Mouse (Mus musculus) liver, adult 2 months (tissue): ENCODE data around the gene Aldh9a1. TPM values are rescaled to one million over a fixed set of nuclear protein-coding genes. Genes with fewer than 3 reads are reported as not detected.

Experiments used
- DNase-seq: peaks from one replicate; pipeline ENCODE4 v3.0.0-alpha.2; 2011; ENCODE audit warnings: low read depth, low spot score; ENCODE audit errors: extremely low read depth
- H3K27ac ChIP-seq: fragments of 200-500 bp; replicated peaks from 2 replicates; pipeline ENCODE4 v1.5.1; 2012; ENCODE audit warnings: low read depth, mild to moderate bottlenecking, control low read depth, inconsistent platforms, low read length; ENCODE audit not compliant: insufficient read depth
- H3K27me3 ChIP-seq: fragments of 200-500 bp; 2 replicates; pipeline ENCODE4 v1.6.1; 2012; ENCODE audit warnings: mild to moderate bottlenecking, moderate library complexity, low read length, inconsistent platforms; ENCODE audit not compliant: control insufficient read depth, insufficient read depth
- H3K36me3 ChIP-seq: fragments of 200-500 bp; 2 replicates; pipeline ENCODE4 v1.6.1; 2012; ENCODE audit warnings: low read length, inconsistent platforms; ENCODE audit not compliant: control insufficient read depth, insufficient read depth
- H3K4me1 ChIP-seq: fragments of 200-500 bp; 2 replicates; pipeline ENCODE4 v1.6.1; 2011; ENCODE audit warnings: low read length; ENCODE audit not compliant: control insufficient read depth, insufficient read depth
- H3K4me3 ChIP-seq: fragments of 200-500 bp; 2 replicates; pipeline ENCODE4 v1.5.1; 2011; ENCODE audit warnings: low read depth, mild to moderate bottlenecking, control low read depth, low read length, moderate library complexity; ENCODE audit not compliant: insufficient read depth
- H3K79me2 ChIP-seq: fragments of 200-500 bp; 2 replicates; pipeline ENCODE4 v1.6.1; 2012; ENCODE audit warnings: inconsistent platforms, mild to moderate bottlenecking, low read length, moderate library complexity; ENCODE audit not compliant: control insufficient read depth, insufficient read depth
- H3K9ac ChIP-seq: fragments of 200-500 bp; 2 replicates; pipeline ENCODE4 v1.6.1; 2012; ENCODE audit warnings: low read depth, mild to moderate bottlenecking, control low read depth, inconsistent platforms, low read length
- CTCF ChIP-seq: fragments of 200-500 bp; IDR thresholded peaks from 2 replicates; pipeline ENCODE4 v1.5.1; 2011; ENCODE audit warnings: low read depth, low read length, control low read depth
- POLR2A ChIP-seq: fragments of 200-500 bp; IDR thresholded peaks from 2 replicates; pipeline ENCODE4 v1.6.1; 2011; ENCODE audit warnings: low read length, control low read depth; ENCODE audit not compliant: insufficient read depth; ENCODE audit errors: extremely low read depth
- WGBS: fragments of 180-500 bp; shearing (Covaris S2); methylation state at CpG from one replicate; pipeline ENCODE4 v1.1.7; 2018; 5-methylcytosine and 5-hydroxymethylcytosine counted together
- polyA plus RNA-seq: library from polyadenylated mRNA; depleted of rRNA; stranded (reverse); fragments of >200 nt; gene quantifications from 2 replicates; pipeline ENCODE4 v1.2.3, GENCODE M21; 2012; rRNA removed
- total RNA-seq: library from RNA; depleted of rRNA; stranded (reverse); fragments of >200 nt; gene quantifications from 2 replicates; pipeline ENCODE4 v1.2.3, GENCODE M21; 2014; rRNA removed

The Aldh9a1 gene
- total and polyA plus RNA-seq, 2 experiments = 119 to 127 TPM

DNA sequence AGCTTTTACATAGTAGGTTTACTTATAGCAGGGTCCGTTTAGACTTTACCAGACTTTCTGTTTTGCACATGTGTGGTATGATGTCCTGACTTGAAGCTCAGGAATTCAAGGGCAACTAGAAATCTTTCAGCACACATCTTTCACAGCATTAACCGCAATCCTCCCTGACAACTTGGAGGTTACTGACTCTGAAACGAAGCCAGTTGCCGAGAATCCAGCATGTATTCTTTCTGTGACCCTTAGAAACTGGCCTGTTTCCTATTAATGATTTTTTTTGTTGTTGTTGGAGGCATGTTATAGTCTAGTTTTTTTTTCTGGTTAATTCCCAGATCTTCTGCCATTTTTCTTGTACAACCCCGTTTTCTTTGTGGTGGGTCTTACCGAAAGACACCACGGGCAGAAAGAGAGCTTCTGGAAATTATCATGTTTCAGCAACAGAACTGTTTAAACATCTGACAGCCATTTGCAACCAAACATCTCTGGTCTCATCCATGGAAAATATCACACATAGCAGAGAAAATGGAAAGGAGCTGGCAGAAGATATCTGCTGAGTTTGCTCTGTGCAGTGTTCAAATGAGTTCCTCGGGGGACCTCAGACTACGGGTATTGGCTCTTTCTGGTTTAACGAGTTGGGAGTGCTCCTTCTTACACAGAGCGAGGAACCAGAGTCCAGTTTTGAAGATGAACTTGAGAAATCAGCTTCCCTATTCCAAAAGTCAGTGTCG, 62.4 kb downstream of the Aldh9a1 start:
- Histone ChIP-seq H3K27me3 (no peaks in the 10 kb centered on the region), H3K36me3 (no peaks in the 10 kb centered on the region), H3K4me1 (no peaks in the 10 kb centered on the region), H3K9ac (no peak overlapping the region), H3K27ac (no peak overlapping the region), H3K4me3 (no peak overlapping the region), H3K79me2 (no peaks in the 10 kb centered on the region)
- no peak for TF ChIP-seq CTCF
- TF ChIP-seq POLR2A = no peak
- WGBS = 57% methylated on average over 12 of the region's 12 CpGs
- no peak for DNase-seq

DNA sequence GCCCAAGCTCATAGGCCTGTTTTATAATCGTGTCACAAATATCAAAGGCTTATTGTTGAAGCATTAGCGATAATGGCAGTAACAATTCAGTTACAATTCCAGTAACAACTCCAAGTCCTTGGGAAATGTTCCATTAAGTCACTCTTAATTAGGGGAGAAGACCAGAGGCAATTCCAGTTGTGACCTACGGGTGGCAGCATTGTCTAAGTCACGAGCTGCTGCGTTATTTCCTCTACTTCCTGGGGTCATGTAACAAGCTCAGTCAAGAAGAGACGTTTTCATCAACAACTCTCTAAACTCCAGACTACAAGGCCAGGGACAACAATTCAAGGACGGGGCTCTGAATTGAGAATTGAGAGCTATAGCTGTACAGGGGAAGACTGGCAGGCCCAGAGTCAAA, 65.1 kb downstream of the Aldh9a1 start:
- no peak overlapping the region for H3K9ac ChIP-seq
- peak; percentile 59 for DNase-seq
- H3K4me3 ChIP-seq = no peak overlapping the region
- H3K4me1 ChIP-seq = no peaks in the 10 kb centered on the region
- 2% methylated on average over 7 of the region's 7 CpGs for WGBS
- H3K79me2 ChIP-seq = no peaks in the 10 kb centered on the region
- H3K27me3 ChIP-seq = no peaks in the 10 kb centered on the region
- no peaks in the 10 kb centered on the region for H3K36me3 ChIP-seq
- TF ChIP-seq CTCF (peak; percentile 76), POLR2A (no peak)
- no peak overlapping the region for H3K27ac ChIP-seq

Other genes with a start within 250 kb of the Aldh9a1 start
- gene Uck2, start 64.7 kb upstream of the Aldh9a1 start, total RNA-seq = 7.0 and 7.2 TPM in 2 replicates
- 7.3 and 9.7 TPM in 2 replicates for gene Uck2, start 64.7 kb upstream of the Aldh9a1 start, polyA plus RNA-seq
- gene Tmco1, start 41.6 kb upstream of the Aldh9a1 start, total RNA-seq = 142 and 162 TPM in 2 replicates
- gene Tmco1, start 41.6 kb upstream of the Aldh9a1 start, polyA plus RNA-seq = 70.2 and 71.5 TPM in 2 replicates
- 62.5 and 82.7 TPM in 2 replicates for gene Mgst3, start 43.9 kb downstream of the Aldh9a1 start, total RNA-seq
- gene Mgst3, start 43.9 kb downstream of the Aldh9a1 start, polyA plus RNA-seq = 97.8 and 112 TPM in 2 replicates
- gene Lrrc52, start 116.8 kb downstream of the Aldh9a1 start, total RNA-seq = not detected in 2 replicates
- gene Lrrc52, start 116.8 kb downstream of the Aldh9a1 start, polyA plus RNA-seq = not detected in 2 replicates
- gene Rxrg, start 248.4 kb downstream of the Aldh9a1 start, total RNA-seq = 4.9 and 5.1 TPM in 2 replicates
- 9.2 and 12.0 TPM in 2 replicates for gene Rxrg, start 248.4 kb downstream of the Aldh9a1 start, polyA plus RNA-seq